Mouse (Mus musculus): Measurements from ENCODE around the gene Map1lc3b. TPM values are rescaled to one million over a fixed set of nuclear protein-coding genes. Genes with fewer than 3 reads are reported as not detected.

Map1lc3b gene
- polyA plus RNA-seq, 1 experiment, result 26.5 TPM

GRCm38 (mm10) chr8:121551065-121551985 lies 38.8 kb upstream of the Map1lc3b start:
- Histone ChIP-seq H3K4me3 (ENCODE audit: control insufficient read depth, low read depth, low read length) (no peak overlapping the region), H3K27ac (ENCODE audit: control insufficient read depth, insufficient read depth, low read depth, low read length) (no peak overlapping the region), H3K4me1 (ENCODE audit: control insufficient read depth, insufficient read depth, low read length) (no peaks in the 10 kb centered on the region), H3K36me3 (ENCODE audit: control insufficient read depth, insufficient read depth, low read length) (no peaks in the 10 kb centered on the region), H3K27me3 (ENCODE audit: control insufficient read depth, insufficient read depth, low read length) (no peaks in the 10 kb centered on the region)
- TF ChIP-seq CTCF (IDR thresholded peaks at IDR 0.05; ENCODE audit: control insufficient read depth, insufficient read depth, insufficient replicate concordance, low read depth, low read length) (no peak), POLR2A (IDR thresholded peaks at IDR 0.05; ENCODE audit: control insufficient read depth, low read depth, low read length) (no peak)

DNA sequence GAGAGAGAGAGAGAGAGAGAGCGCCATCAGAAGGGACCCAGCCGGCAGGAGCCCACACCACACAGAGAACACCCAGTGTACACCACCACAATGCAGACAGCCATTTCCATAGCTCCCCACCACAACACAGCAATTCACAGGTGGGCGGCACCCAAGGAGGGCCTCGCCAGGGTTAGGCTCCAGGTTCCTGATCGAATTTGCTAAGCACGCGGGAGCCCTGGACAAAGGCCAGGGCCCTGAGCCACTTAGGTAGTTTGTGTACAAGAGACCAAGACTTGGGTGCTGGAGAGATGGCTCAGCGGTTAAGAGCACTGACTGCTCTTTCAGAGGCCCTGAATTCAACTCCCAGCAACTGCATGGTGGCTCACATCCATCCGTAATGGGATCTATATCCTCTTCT lies 37.7 kb upstream of the Map1lc3b start:
- Histone ChIP-seq H3K36me3 (ENCODE audit: control insufficient read depth, insufficient read depth, low read length) (no peaks in the 10 kb centered on the region), H3K4me3 (ENCODE audit: control insufficient read depth, low read depth, low read length) (no peak overlapping the region), H3K27ac (ENCODE audit: control insufficient read depth, insufficient read depth, low read depth, low read length) (no peak overlapping the region), H3K27me3 (ENCODE audit: control insufficient read depth, insufficient read depth, low read length) (no peaks in the 10 kb centered on the region), H3K4me1 (ENCODE audit: control insufficient read depth, insufficient read depth, low read length) (no peaks in the 10 kb centered on the region)
- TF ChIP-seq CTCF (IDR thresholded peaks at IDR 0.05; ENCODE audit: control insufficient read depth, insufficient read depth, insufficient replicate concordance, low read depth, low read length), result no peak
- TF ChIP-seq POLR2A (IDR thresholded peaks at IDR 0.05; ENCODE audit: control insufficient read depth, low read depth, low read length), result no peak

GRCm38 (mm10) chr8:121553831-121554475 lies 36.2 kb upstream of the Map1lc3b start:
- no peaks in the 10 kb centered on the region for H3K36me3 ChIP-seq (ENCODE audit: control insufficient read depth, insufficient read depth, low read length)
- H3K4me3 ChIP-seq (ENCODE audit: control insufficient read depth, low read depth, low read length), result no peak overlapping the region
- TF ChIP-seq CTCF (IDR thresholded peaks at IDR 0.05; ENCODE audit: control insufficient read depth, insufficient read depth, insufficient replicate concordance, low read depth, low read length), result no peak
- no peak for TF ChIP-seq POLR2A (IDR thresholded peaks at IDR 0.05; ENCODE audit: control insufficient read depth, low read depth, low read length)
- H3K27ac ChIP-seq (ENCODE audit: control insufficient read depth, insufficient read depth, low read depth, low read length), result no peak overlapping the region
- H3K27me3 ChIP-seq (ENCODE audit: control insufficient read depth, insufficient read depth, low read length), result no peaks in the 10 kb centered on the region
- no peaks in the 10 kb centered on the region for H3K4me1 ChIP-seq (ENCODE audit: control insufficient read depth, insufficient read depth, low read length)

- Histone ChIP-seq H3K4me1 (ENCODE audit: control insufficient read depth, insufficient read depth, low read length) (peaks cover 2% of the 10 kb centered on the region; the same call in 1 of the 2 replicates), H3K36me3 (ENCODE audit: control insufficient read depth, insufficient read depth, low read length) (no peaks in the 10 kb centered on the region), H3K27me3 (ENCODE audit: control insufficient read depth, insufficient read depth, low read length) (no peaks in the 10 kb centered on the region), H3K27ac (ENCODE audit: control insufficient read depth, insufficient read depth, low read depth, low read length) (no peak overlapping the region), H3K4me3 (ENCODE audit: control insufficient read depth, low read depth, low read length) (no peak overlapping the region)
- TF ChIP-seq CTCF (IDR thresholded peaks at IDR 0.05; ENCODE audit: control insufficient read depth, insufficient read depth, insufficient replicate concordance, low read depth, low read length), result no peak
- TF ChIP-seq POLR2A (IDR thresholded peaks at IDR 0.05; ENCODE audit: control insufficient read depth, low read depth, low read length), result no peak
Measured at GRCm38 (mm10) chr8:121557746-121558145, 32.4 kb upstream of the Map1lc3b start.

- Histone ChIP-seq H3K4me1 (ENCODE audit: control insufficient read depth, insufficient read depth, low read length) (peaks cover 6% of the 10 kb centered on the region; the same call in 1 of the 2 replicates), H3K27ac (ENCODE audit: control insufficient read depth, insufficient read depth, low read depth, low read length) (no peak overlapping the region), H3K27me3 (ENCODE audit: control insufficient read depth, insufficient read depth, low read length) (no peaks in the 10 kb centered on the region), H3K4me3 (ENCODE audit: control insufficient read depth, low read depth, low read length) (no peak overlapping the region), H3K36me3 (ENCODE audit: control insufficient read depth, insufficient read depth, low read length) (no peaks in the 10 kb centered on the region)
- TF ChIP-seq POLR2A (IDR thresholded peaks at IDR 0.05; ENCODE audit: control insufficient read depth, low read depth, low read length) (no peak), CTCF (IDR thresholded peaks at IDR 0.05; ENCODE audit: control insufficient read depth, insufficient read depth, insufficient replicate concordance, low read depth, low read length) (no peak)
Measured at GRCm38 (mm10) chr8:121558538-121558937, 31.6 kb upstream of the Map1lc3b start.

DNA sequence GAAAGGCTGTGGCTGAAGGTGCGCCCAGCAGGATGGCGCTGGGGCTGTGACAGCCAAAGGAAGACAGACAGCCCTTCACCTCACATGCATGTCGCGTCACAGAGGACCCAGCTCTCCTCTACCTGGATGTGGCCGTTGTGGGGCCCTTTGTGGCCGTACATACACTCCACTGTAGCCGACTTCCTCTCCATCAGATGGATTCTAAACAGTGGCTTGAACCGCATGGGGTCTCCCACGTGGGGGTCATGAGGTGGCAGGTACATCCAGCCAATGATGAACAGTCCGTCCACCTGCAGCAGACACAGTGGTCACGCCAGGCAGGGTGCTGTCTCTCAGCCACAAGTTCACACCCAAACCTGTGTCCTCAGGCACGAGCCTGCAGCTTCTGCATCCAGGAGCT lies 30.4 kb upstream of the Map1lc3b start:
- no peaks in the 10 kb centered on the region for H3K27me3 ChIP-seq (ENCODE audit: control insufficient read depth, insufficient read depth, low read length)
- TF ChIP-seq POLR2A (IDR thresholded peaks at IDR 0.05; ENCODE audit: control insufficient read depth, low read depth, low read length) (no peak), CTCF (IDR thresholded peaks at IDR 0.05; ENCODE audit: control insufficient read depth, insufficient read depth, insufficient replicate concordance, low read depth, low read length) (no peak)
- no peak overlapping the region for H3K27ac ChIP-seq (ENCODE audit: control insufficient read depth, insufficient read depth, low read depth, low read length)
- no peak overlapping the region for H3K4me3 ChIP-seq (ENCODE audit: control insufficient read depth, low read depth, low read length)
- no peaks in the 10 kb centered on the region for H3K36me3 ChIP-seq (ENCODE audit: control insufficient read depth, insufficient read depth, low read length)
- H3K4me1 ChIP-seq (ENCODE audit: control insufficient read depth, insufficient read depth, low read length), result peaks cover 6% of the 10 kb centered on the region; the same call in 1 of the 2 replicates

DNA sequence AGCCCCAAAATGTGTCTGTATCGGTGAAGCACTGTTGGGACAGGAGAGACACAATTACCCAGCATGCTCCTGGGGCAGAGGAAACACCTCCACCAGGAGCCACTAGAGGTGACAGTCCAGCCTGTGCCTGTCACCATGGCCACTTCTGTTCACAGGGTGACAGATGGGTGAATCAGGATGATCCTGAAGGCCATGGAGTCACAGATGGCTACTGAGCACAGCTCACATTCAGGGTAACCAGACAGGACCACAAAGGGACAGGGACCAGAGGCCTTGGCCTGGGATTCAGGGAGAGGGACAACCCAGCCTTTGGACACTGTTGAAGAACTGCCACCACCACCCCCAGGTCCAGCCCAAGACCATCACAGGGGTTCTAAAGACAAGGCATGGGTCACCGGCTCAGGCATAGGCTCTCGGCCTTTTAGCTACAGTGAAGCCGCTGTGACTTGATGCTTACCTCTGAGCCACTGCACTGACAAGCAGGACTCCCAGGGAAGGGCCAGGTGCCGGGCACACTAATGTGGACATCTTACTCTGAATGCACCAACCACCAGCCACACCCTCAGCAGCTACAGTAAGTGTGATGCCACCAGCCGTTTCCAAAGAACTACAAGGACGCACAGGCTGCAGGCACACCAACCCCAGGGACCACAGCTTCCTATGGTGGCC lies 29.6 kb upstream of the Map1lc3b start:
- Histone ChIP-seq H3K4me3 (ENCODE audit: control insufficient read depth, low read depth, low read length) (no peak overlapping the region), H3K4me1 (ENCODE audit: control insufficient read depth, insufficient read depth, low read length) (peaks cover 6% of the 10 kb centered on the region; the same call in 1 of the 2 replicates), H3K27ac (ENCODE audit: control insufficient read depth, insufficient read depth, low read depth, low read length) (no peak overlapping the region), H3K36me3 (ENCODE audit: control insufficient read depth, insufficient read depth, low read length) (no peaks in the 10 kb centered on the region), H3K27me3 (ENCODE audit: control insufficient read depth, insufficient read depth, low read length) (no peaks in the 10 kb centered on the region)
- no peak for TF ChIP-seq CTCF (IDR thresholded peaks at IDR 0.05; ENCODE audit: control insufficient read depth, insufficient read depth, insufficient replicate concordance, low read depth, low read length)
- no peak for TF ChIP-seq POLR2A (IDR thresholded peaks at IDR 0.05; ENCODE audit: control insufficient read depth, low read depth, low read length)

Data from testis, adult 2 months (tissue).